Mouse (Mus musculus) layer of hippocampus, adult 11-12 months (tissue): ENCODE measurements at regions not wholly inside any gene's neighbourhood (a gene's known extent, or its start where the extent isn't known, plus 50 kb on each side); places are given as distances from the start of the nearest gene placed in this dataset.

Experiments used
- DNase-seq: peaks from one replicate; pipeline ENCODE4 v3.0.0; 2022; ENCODE audit warnings: low spot score

GRCm38 (mm10) chr13:71874986-71875385 lies 88.5 kb downstream of the Irx1 start:
- no peak for DNase-seq

- no peak for DNase-seq
These were observed 94.8 kb downstream of the Irx1 start for GRCm38 (mm10) chr13:71868763-71869162.

- DNase-seq: no peak
These were observed 110.0 kb downstream of the Irx1 start for GRCm38 (mm10) chr13:71853426-71854025.

- DNase-seq: no peak
These were observed 159.2 kb downstream of the Irx1 start for GRCm38 (mm10) chr13:71804032-71804958.

GRCm38 (mm10) chr13:71798288-71798687 lies 165.2 kb downstream of the Irx1 start:
- no peak for DNase-seq

- no peak for DNase-seq
These were observed 178.8 kb downstream of the Irx1 start for GRCm38 (mm10) chr13:71784740-71785139.

- DNase-seq: no peak
These were observed 216.2 kb downstream of the Irx1 start for GRCm38 (mm10) chr13:71747003-71747965.

- DNase-seq: no peak
These were observed 217.0 kb downstream of the Irx1 start for GRCm38 (mm10) chr13:71746534-71746933.

GRCm38 (mm10) chr13:71736821-71737345 lies 226.6 kb downstream of the Irx1 start:
- no peak for DNase-seq

- no peak for DNase-seq
These were observed 229.3 kb downstream of the Irx1 start for GRCm38 (mm10) chr13:71734261-71734660.

- no peak for DNase-seq
These were observed 230.2 kb downstream of the Irx1 start for GRCm38 (mm10) chr13:71733360-71733759.

GRCm38 (mm10) chr13:71732903-71733302 lies 230.6 kb downstream of the Irx1 start:
- no peak for DNase-seq

GRCm38 (mm10) chr13:71690069-71690817 lies 273.3 kb downstream of the Irx1 start:
- DNase-seq: no peak

GRCm38 (mm10) chr13:71689187-71689586 lies 274.3 kb downstream of the Irx1 start:
- no peak for DNase-seq

- no peak for DNase-seq
These were observed 287.4 kb downstream of the Irx1 start for GRCm38 (mm10) chr13:71676081-71676624.

- no peak for DNase-seq
These were observed 293.4 kb downstream of the Irx1 start for GRCm38 (mm10) chr13:71669956-71670739.

GRCm38 (mm10) chr13:71668256-71668655 lies 295.3 kb downstream of the Irx1 start:
- DNase-seq: no peak

GRCm38 (mm10) chr13:71665221-71665916 lies 298.2 kb downstream of the Irx1 start:
- peak; percentile 4 for DNase-seq

- no peak for DNase-seq
These were observed 305.6 kb downstream of the Irx1 start for GRCm38 (mm10) chr13:71657898-71658297.
